Mouse (Mus musculus): Measurements from ENCODE around the gene Lcn9.
"Not testable (repeated sequence)": the region's sequence is repeated elsewhere in the genome, so short reads cannot be mapped to it uniquely, and the experiment has no call there.

The Lcn9 gene

GRCm38 (mm10) chr2:25822806-25823205 is at the start of gene Lcn9:
Lcn9 (plus strand) TSS chr2:25823153.
- no peak for DNase-seq

- DNase-seq: no peak
Measured at GRCm38 (mm10) chr2:25773507-25773906, 49.4 kb upstream of the Lcn9 start.

- DNase-seq: no peak
Measured at GRCm38 (mm10) chr2:25774640-25775039, 48.3 kb upstream of the Lcn9 start.

- no peak for DNase-seq
Measured at GRCm38 (mm10) chr2:25775991-25776390, 47.0 kb upstream of the Lcn9 start.

- no peak for DNase-seq
Measured at GRCm38 (mm10) chr2:25776717-25777116, 46.2 kb upstream of the Lcn9 start, which contains the start of gene Lcn11. Lcn11 (plus strand) TSS chr2:25777017.

- DNase-seq: no peak
Measured at GRCm38 (mm10) chr2:25779076-25779475, 43.9 kb upstream of the Lcn9 start.

- DNase-seq: no peak
Measured at GRCm38 (mm10) chr2:25780921-25781320, 42.0 kb upstream of the Lcn9 start.

GRCm38 (mm10) chr2:25781957-25782356 is 41.0 kb upstream of the Lcn9 start, which contains the start of gene Gm13539:
Gm13539 (plus strand) TSS chr2:25782257.
- no peak for DNase-seq

GRCm38 (mm10) chr2:25785573-25786322 is 37.2 kb upstream of the Lcn9 start:
- no peak for DNase-seq

- no peak for DNase-seq
Measured at GRCm38 (mm10) chr2:25789092-25789491, 33.9 kb upstream of the Lcn9 start.

- no peak for DNase-seq
Measured at GRCm38 (mm10) chr2:25797635-25798034, 25.3 kb upstream of the Lcn9 start.

- DNase-seq: no peak
Measured at GRCm38 (mm10) chr2:25798065-25798464, 24.9 kb upstream of the Lcn9 start.

- no peak for DNase-seq
Measured at GRCm38 (mm10) chr2:25811711-25812110, 11.2 kb upstream of the Lcn9 start.

GRCm38 (mm10) chr2:25813364-25813763 is 9.6 kb upstream of the Lcn9 start:
- DNase-seq: no peak

GRCm38 (mm10) chr2:25815748-25816147 is 7.2 kb upstream of the Lcn9 start, which contains the start of gene Glt6d1:
Glt6d1 (minus strand) TSS chr2:25815848.
- DNase-seq: not testable (repeated sequence)

- no peak for DNase-seq
Measured at GRCm38 (mm10) chr2:25824751-25825150, 1.8 kb downstream of the Lcn9 start.

GRCm38 (mm10) chr2:25828344-25828947 is 5.5 kb downstream of the Lcn9 start:
- no peak for DNase-seq

GRCm38 (mm10) chr2:25830786-25831185 is 7.8 kb downstream of the Lcn9 start:
- no peak for DNase-seq

GRCm38 (mm10) chr2:25836291-25836690 is 13.3 kb downstream of the Lcn9 start:
- peak; percentile 14 to 69 for DNase-seq

GRCm38 (mm10) chr2:25842161-25842560 is 19.2 kb downstream of the Lcn9 start:
- no peak for DNase-seq

- DNase-seq: no peak
Measured at GRCm38 (mm10) chr2:25842758-25843157, 19.8 kb downstream of the Lcn9 start.

- no peak for DNase-seq
Measured at GRCm38 (mm10) chr2:25844097-25844496, 21.1 kb downstream of the Lcn9 start.

- no peak for DNase-seq
Measured at GRCm38 (mm10) chr2:25846516-25846915, 23.6 kb downstream of the Lcn9 start.

GRCm38 (mm10) chr2:25847226-25847625 is 24.3 kb downstream of the Lcn9 start, which contains the start of gene Sohlh1:
Sohlh1 (minus strand) TSS chr2:25847248.
- DNase-seq: no peak

Data from spleen, adult 18-20 months (tissue).